In the genomic region with DNA sequence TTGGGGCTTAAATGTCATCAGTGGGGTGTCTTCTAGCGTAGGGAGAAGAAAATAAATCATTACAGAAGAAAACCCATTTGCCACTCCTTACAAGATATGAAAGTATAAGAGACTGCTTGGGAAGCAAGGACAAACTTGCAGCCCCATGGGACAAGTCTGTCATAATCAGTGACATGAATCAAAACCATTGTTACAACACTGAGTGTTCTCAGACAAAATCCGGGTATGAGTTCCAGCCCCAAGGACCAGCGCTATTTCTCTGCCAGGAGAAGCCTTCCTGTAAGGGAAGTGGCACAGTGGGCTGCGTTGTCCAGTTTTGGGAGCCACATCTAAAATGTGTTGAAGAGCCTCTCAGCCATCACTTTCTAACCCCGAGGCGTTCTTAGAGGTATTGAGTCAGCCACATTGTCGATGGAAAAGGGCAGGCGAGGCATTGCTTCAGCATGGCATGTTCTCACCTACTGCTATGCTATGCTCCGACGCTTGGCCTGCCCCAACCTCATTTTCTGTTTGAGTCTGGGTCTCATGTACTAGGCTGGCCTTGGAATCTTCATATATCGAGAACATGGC, we compare ENCODE assay signal across 19 mouse cellular contexts. TPM values are rescaled to one million over a fixed set of nuclear protein-coding genes. Genes with fewer than 3 reads are reported as not detected.
DNase-seq lines count a peak whose midpoint lies in the region; ATAC-seq and TF ChIP-seq lines count a peak whose summit lies in the region.
"Had no signal": no experiment of that assay in that cellular context is flagged by ENCODE, and none has a peak within 500 bp of the region (broad histone marks: within the 10 kb centered on the region; RNA-seq: fewer than 3 reads in every experiment).

No protein-coding gene starts in this region.

- no peak overlapping the region for H3K4me3 ChIP-seq in kidney, adult 2 months (ENCODE audit: insufficient read depth, low read depth, low read length)
- peak overlapping the region; percentile 42; the same call in 1 of the 2 replicates for H3K4me3 ChIP-seq in thymus, adult 2 months (ENCODE audit: control insufficient read depth, insufficient read depth, low read length)
- no peak overlapping the region for H3K4me3 ChIP-seq in stomach, postnatal 0 days (ENCODE audit: low read depth, low read length)
- H3K4me3 ChIP-seq: forebrain, embryonic 12.5 days; hindbrain, embryonic 12.5 days; intestine, embryonic 15.5 days; limb, embryonic 15.5 days; neural tube, embryonic 13.5 days had no signal

- ATAC-seq in stomach, postnatal 0 days (ENCODE audit: low FRiP score, low TSS enrichment), result no peak
- ATAC-seq: intestine, embryonic 15.5 days; liver, postnatal 0 days had no signal

- no peak for TF ChIP-seq POLR2A in kidney, adult 2 months (IDR thresholded peaks at IDR 0.05; ENCODE audit: low read depth, low read length)
- TF ChIP-seq POLR2A in thymus, adult 2 months (IDR thresholded peaks at IDR 0.05; ENCODE audit: control insufficient read depth, extremely low read depth, insufficient read depth, low read length, poor library complexity), result no peak

- no peak for TF ChIP-seq CTCF in kidney, adult 2 months (conservative IDR thresholded peaks at IDR 0.05; ENCODE audit: insufficient read depth, insufficient read length, low read depth, low read length)
- TF ChIP-seq CTCF in thymus, adult 2 months (IDR thresholded peaks at IDR 0.05; ENCODE audit: borderline replicate concordance, control insufficient read depth, extremely low read depth, insufficient read depth, low read length, poor library complexity), result no peak
- TF ChIP-seq CTCF in stomach, postnatal 0 days (IDR thresholded peaks at IDR 0.05; ENCODE audit: low read depth), result no peak

- no peaks in the 10 kb centered on the region for H3K9me3 ChIP-seq in stomach, postnatal 0 days (ENCODE audit: control insufficient read depth, low read length)
- H3K9me3 ChIP-seq: forebrain, embryonic 12.5 days; hindbrain, embryonic 12.5 days; intestine, embryonic 15.5 days; limb, embryonic 15.5 days; neural tube, embryonic 13.5 days had no signal

- DNase-seq in adrenal gland, postnatal 10 days, result peak; percentile 61
- no peak for DNase-seq in adrenal gland, adult 18-20 months (ENCODE audit: low spot score in 2 of 2)
- DNase-seq in kidney, adult 2 months, result no peak
- DNase-seq in kidney, postnatal 10 days, result no peak
- no peak for DNase-seq in thymus, adult 2 months
- DNase-seq in thymus, postnatal 25 days, result no peak
- no peak for DNase-seq in stomach, postnatal 0 days (ENCODE audit: low spot score)
- DNase-seq in gastrocnemius, postnatal 25 days, result no peak
- DNase-seq: cerebellum, postnatal 10 days; layer of hippocampus, adult 9-11 months; liver, postnatal 0 days; right cerebral cortex, postnatal 14 days had no signal

- no peak overlapping the region for H3K4me2 ChIP-seq in stomach, postnatal 0 days (replicated peaks; ENCODE audit: low read depth)
- H3K4me2 ChIP-seq: forebrain, embryonic 12.5 days; hindbrain, embryonic 12.5 days; intestine, embryonic 15.5 days; limb, embryonic 15.5 days; midbrain, embryonic 11.5 days; neural tube, embryonic 13.5 days had no signal

- H3K4me1 ChIP-seq in kidney, adult 2 months (ENCODE audit: control insufficient read depth, insufficient read depth, low read length), result peaks cover 13% of the 10 kb centered on the region; the same call in 1 of the 2 replicates
- peaks cover 60% of the 10 kb centered on the region for H3K4me1 ChIP-seq in thymus, adult 2 months (replicated peaks; ENCODE audit: control insufficient read depth, insufficient read depth, low read length)
- H3K4me1 ChIP-seq in stomach, postnatal 0 days (replicated peaks; ENCODE audit: control insufficient read depth, insufficient read depth), result peaks cover 23% of the 10 kb centered on the region

- TF ChIP-seq EP300 in stomach, postnatal 0 days (optimal IDR thresholded peaks at IDR 0.05), result no peak

- 0 out of 2 replicates have a peak overlapping the region, but pooled peaks have one; percentile 13 for H3K27ac ChIP-seq in kidney, adult 2 months (ENCODE audit: insufficient read depth, low read depth, low read length)
- peak overlapping the region; percentile 94 for H3K27ac ChIP-seq in thymus, adult 2 months (ENCODE audit: control insufficient read depth, insufficient read depth, low read length)
- H3K27ac ChIP-seq in stomach, postnatal 0 days (replicated peaks), result 0 out of 2 replicates have a peak overlapping the region, but pooled peaks have one; percentile 13
- H3K27ac ChIP-seq: forebrain, embryonic 12.5 days; hindbrain, embryonic 12.5 days; intestine, embryonic 15.5 days; limb, embryonic 15.5 days; macrophage; neural tube, embryonic 13.5 days had no signal

- H3K36me3 ChIP-seq in kidney, adult 2 months (ENCODE audit: control insufficient read depth, insufficient read depth, low read length), result no peaks in the 10 kb centered on the region
- H3K36me3 ChIP-seq in thymus, adult 2 months (ENCODE audit: control insufficient read depth, insufficient read depth, low read length), result peaks cover 14% of the 10 kb centered on the region; the same call in 1 of the 2 replicates
- H3K36me3 ChIP-seq in stomach, postnatal 0 days (ENCODE audit: control insufficient read depth, insufficient read depth, low read length), result no peaks in the 10 kb centered on the region
- H3K36me3 ChIP-seq: forebrain, embryonic 12.5 days; hindbrain, embryonic 12.5 days; intestine, embryonic 15.5 days had no signal

- H3K27me3 ChIP-seq in kidney, adult 2 months (replicated peaks; ENCODE audit: control insufficient read depth, insufficient read depth, low read length), result no peaks in the 10 kb centered on the region
- no peaks in the 10 kb centered on the region for H3K27me3 ChIP-seq in thymus, adult 2 months (ENCODE audit: control insufficient read depth, insufficient read depth, low read length)
- H3K27me3 ChIP-seq in stomach, postnatal 0 days (ENCODE audit: control insufficient read depth, insufficient read depth, low read length), result no peaks in the 10 kb centered on the region
- H3K27me3 ChIP-seq: intestine, embryonic 15.5 days; limb, embryonic 15.5 days; neural tube, embryonic 13.5 days had no signal

- H3K9ac ChIP-seq in stomach, postnatal 0 days (ENCODE audit: low read length), result no peak overlapping the region
- H3K9ac ChIP-seq: forebrain, embryonic 12.5 days; hindbrain, embryonic 12.5 days; intestine, embryonic 15.5 days; limb, embryonic 15.5 days; liver, postnatal 0 days had no signal

- 86% methylated on average over 11 of the region's 11 CpGs for WGBS in kidney, adult 2 months
- 85% methylated on average over 11 of the region's 11 CpGs for WGBS in thymus, adult 2 months
- WGBS in stomach, postnatal 0 days, result 86% methylated on average over 11 of the region's 11 CpGs

RNA-seq across cellular contexts. Expression of gene Pik3ip1, which starts 4.0 kb away (rescaled TPM):
- 10 to 100 TPM; 13.3 to 17.8 TPM for total RNA-seq in adrenal gland, postnatal 10 days (2021)
- 10 to 100 TPM in 1 of 2 experiments, 1 to 10 TPM in 1; 9.1 to 12.0 TPM for total RNA-seq in adrenal gland, adult 18-20 months (2021)
- 8.5 and 12.6 TPM in 2 replicates for polyA plus RNA-seq in kidney, adult 2 months (2012; rRNA removed)
- 151 and 153 TPM in 2 replicates for polyA plus RNA-seq in thymus, adult 2 months (2012; rRNA removed)
- polyA plus RNA-seq in stomach, postnatal 0 days (2015; fragmentation: Nextera tagmentation; extraction: Ambion mirVana), result 8.9 and 9.0 TPM in 2 replicates
- total RNA-seq in gastrocnemius, postnatal 25 days (2021), result 10 to 100 TPM; 15.3 to 17.7 TPM

RNA-seq across cellular contexts. Expression of gene Patz1, which starts 45.6 kb away (rescaled TPM):
- 10 to 100 TPM; 31.2 to 38.5 TPM for total RNA-seq in adrenal gland, postnatal 10 days (2021)
- 10 to 100 TPM; 16.1 to 24.6 TPM for total RNA-seq in adrenal gland, adult 18-20 months (2021)
- polyA plus RNA-seq in kidney, adult 2 months (2012; rRNA removed), result 36.3 and 43.1 TPM in 2 replicates
- polyA plus RNA-seq in thymus, adult 2 months (2012; rRNA removed), result 216 and 243 TPM in 2 replicates
- polyA plus RNA-seq in stomach, postnatal 0 days (2015; fragmentation: Nextera tagmentation; extraction: Ambion mirVana), result 12.2 and 14.1 TPM in 2 replicates
- 1 to 10 TPM; 9.2 to 9.6 TPM for total RNA-seq in gastrocnemius, postnatal 25 days (2021)

Comparison
In these comparisons a context has a peak if more than half of its experiments do, and no peak if none do; other contexts are left out.
1. H3K27ac ChIP-seq: peak in every context shown above with its lines; median percentile 94 in thymus, adult 2 months; 13 in kidney, adult 2 months; 13 in stomach, postnatal 0 days.